Mouse (Mus musculus): Measurements from ENCODE around the gene Gm40193. TPM values are rescaled to one million over a fixed set of nuclear protein-coding genes. Genes with fewer than 3 reads are reported as not detected.

The Gm40193 gene
- not detected in 2 replicates for polyA plus RNA-seq (2015; fragmentation: Nextera tagmentation; extraction: Ambion mirVana)

GRCm38 (mm10) chr11:70532839-70533238 is at the start of gene Gm40193:
Gene Gm40193, minus strand, starts transcription at chr11:70532939.
- H3K9me3 ChIP-seq (ENCODE audit: low read length): no peaks in the 10 kb centered on the region
- H3K4me2 ChIP-seq (replicated peaks; ENCODE audit: low read depth, low read length): no peak within 1 kb of the TSS
- ATAC-seq (ENCODE audit: low FRiP score, low TSS enrichment): no peak

GRCm38 (mm10) chr11:70582196-70582595 is 49.5 kb upstream of the Gm40193 start:
- H3K9ac ChIP-seq (replicated peaks; ENCODE audit: low read length): no peak overlapping the region
- peaks cover 62% of the 10 kb centered on the region for H3K4me1 ChIP-seq (ENCODE audit: insufficient read depth, low read length)
- no peaks in the 10 kb centered on the region for H3K9me3 ChIP-seq (ENCODE audit: low read length)
- no peaks in the 10 kb centered on the region for H3K36me3 ChIP-seq (ENCODE audit: insufficient read depth, low read length)
- H3K27ac ChIP-seq (ENCODE audit: low read length): no peak overlapping the region
- 53% methylated on average over 3 of the region's 3 CpGs for WGBS
- no peak overlapping the region for H3K4me3 ChIP-seq (ENCODE audit: low read length)
- no peak for ATAC-seq (ENCODE audit: low FRiP score, low TSS enrichment)
- no peaks in the 10 kb centered on the region for H3K27me3 ChIP-seq (ENCODE audit: insufficient read depth, low read length)
- H3K4me2 ChIP-seq (replicated peaks; ENCODE audit: low read depth, low read length): no peak overlapping the region

More at GRCm38 (mm10) chr11:70532839-70533238, at the start of gene Gm40193:
- no peaks in the 10 kb centered on the region for H3K27me3 ChIP-seq (ENCODE audit: insufficient read depth, low read length)
- H3K27ac ChIP-seq (ENCODE audit: low read length): no peak within 1 kb of the TSS
- H3K4me1 ChIP-seq (ENCODE audit: insufficient read depth, low read length): no peaks in the 10 kb centered on the region
- no peak within 1 kb of the TSS for H3K9ac ChIP-seq (replicated peaks; ENCODE audit: low read length)
- no peak within 1 kb of the TSS for H3K4me3 ChIP-seq (ENCODE audit: low read length)
- peaks cover 16% of the 10 kb centered on the region; the same call in 1 of the 2 replicates for H3K36me3 ChIP-seq (ENCODE audit: insufficient read depth, low read length)
- 82% methylated on average over 6 of the region's 6 CpGs for WGBS

- Histone ChIP-seq H3K4me1 (ENCODE audit: insufficient read depth, low read length) (peaks cover 60% of the 10 kb centered on the region), H3K4me3 (ENCODE audit: low read length) (no peak overlapping the region), H3K36me3 (ENCODE audit: insufficient read depth, low read length) (no peaks in the 10 kb centered on the region), H3K9ac (replicated peaks; ENCODE audit: low read length) (no peak overlapping the region), H3K9me3 (ENCODE audit: low read length) (no peaks in the 10 kb centered on the region), H3K27me3 (ENCODE audit: insufficient read depth, low read length) (no peaks in the 10 kb centered on the region), H3K4me2 (replicated peaks; ENCODE audit: low read depth, low read length) (no peak overlapping the region), H3K27ac (ENCODE audit: low read length) (peak overlapping the region; percentile 21; the same call in 1 of the 2 replicates)
- 78% methylated on average over 3 of the region's 3 CpGs for WGBS
- no peak for ATAC-seq (ENCODE audit: low FRiP score, low TSS enrichment)
Measured at GRCm38 (mm10) chr11:70580921-70581320, 48.2 kb upstream of the Gm40193 start.

GRCm38 (mm10) chr11:70580358-70580720 is 47.6 kb upstream of the Gm40193 start:
- no peak overlapping the region for H3K4me3 ChIP-seq (ENCODE audit: low read length)
- no peak overlapping the region for H3K27ac ChIP-seq (ENCODE audit: low read length)
- H3K4me1 ChIP-seq (ENCODE audit: insufficient read depth, low read length): peaks cover 54% of the 10 kb centered on the region
- H3K4me2 ChIP-seq (replicated peaks; ENCODE audit: low read depth, low read length): no peak overlapping the region
- 44% methylated on average over 5 of the region's 5 CpGs for WGBS
- H3K9me3 ChIP-seq (ENCODE audit: low read length): no peaks in the 10 kb centered on the region
- ATAC-seq (ENCODE audit: low FRiP score, low TSS enrichment): no peak
- no peaks in the 10 kb centered on the region for H3K36me3 ChIP-seq (ENCODE audit: insufficient read depth, low read length)
- no peak overlapping the region for H3K9ac ChIP-seq (replicated peaks; ENCODE audit: low read length)
- no peaks in the 10 kb centered on the region for H3K27me3 ChIP-seq (ENCODE audit: insufficient read depth, low read length)

- Histone ChIP-seq H3K9ac (replicated peaks; ENCODE audit: low read length) (no peak overlapping the region), H3K9me3 (ENCODE audit: low read length) (no peaks in the 10 kb centered on the region), H3K36me3 (ENCODE audit: insufficient read depth, low read length) (no peaks in the 10 kb centered on the region), H3K4me1 (ENCODE audit: insufficient read depth, low read length) (peaks cover 52% of the 10 kb centered on the region), H3K27me3 (ENCODE audit: insufficient read depth, low read length) (no peaks in the 10 kb centered on the region), H3K4me3 (ENCODE audit: low read length) (no peak overlapping the region), H3K27ac (ENCODE audit: low read length) (no peak overlapping the region), H3K4me2 (replicated peaks; ENCODE audit: low read depth, low read length) (no peak overlapping the region)
- 73% methylated on average over 9 of the region's 9 CpGs for WGBS
- peak; percentile 18; the same call in 1 of the 2 replicates for ATAC-seq (ENCODE audit: low FRiP score, low TSS enrichment)
Measured at GRCm38 (mm10) chr11:70579710-70580357, 47.1 kb upstream of the Gm40193 start.

GRCm38 (mm10) chr11:70578962-70579361 is 46.2 kb upstream of the Gm40193 start:
- Histone ChIP-seq H3K27me3 (ENCODE audit: insufficient read depth, low read length) (no peaks in the 10 kb centered on the region), H3K4me1 (ENCODE audit: insufficient read depth, low read length) (peaks cover 48% of the 10 kb centered on the region), H3K27ac (ENCODE audit: low read length) (no peak overlapping the region), H3K4me3 (ENCODE audit: low read length) (no peak overlapping the region), H3K9me3 (ENCODE audit: low read length) (no peaks in the 10 kb centered on the region), H3K36me3 (ENCODE audit: insufficient read depth, low read length) (no peaks in the 10 kb centered on the region), H3K9ac (replicated peaks; ENCODE audit: low read length) (no peak overlapping the region), H3K4me2 (replicated peaks; ENCODE audit: low read depth, low read length) (no peak overlapping the region)
- WGBS: 88% methylated on average over 6 of the region's 6 CpGs
- ATAC-seq (ENCODE audit: low FRiP score, low TSS enrichment): no peak

GRCm38 (mm10) chr11:70577201-70577600 is 44.5 kb upstream of the Gm40193 start:
- Histone ChIP-seq H3K27me3 (ENCODE audit: insufficient read depth, low read length) (no peaks in the 10 kb centered on the region), H3K4me2 (replicated peaks; ENCODE audit: low read depth, low read length) (no peak overlapping the region), H3K9ac (replicated peaks; ENCODE audit: low read length) (no peak overlapping the region), H3K36me3 (ENCODE audit: insufficient read depth, low read length) (no peaks in the 10 kb centered on the region), H3K4me3 (ENCODE audit: low read length) (no peak overlapping the region), H3K9me3 (ENCODE audit: low read length) (no peaks in the 10 kb centered on the region), H3K4me1 (ENCODE audit: insufficient read depth, low read length) (peaks cover 48% of the 10 kb centered on the region), H3K27ac (ENCODE audit: low read length) (no peak overlapping the region)
- 59% methylated on average over 3 of the region's 3 CpGs for WGBS
- no peak for ATAC-seq (ENCODE audit: low FRiP score, low TSS enrichment)

- 72% methylated on average over 6 of the region's 6 CpGs for WGBS
- no peak for ATAC-seq (ENCODE audit: low FRiP score, low TSS enrichment)
- H3K27ac ChIP-seq (ENCODE audit: low read length): peak overlapping the region; percentile 16; the same call in 1 of the 2 replicates
Measured at GRCm38 (mm10) chr11:70573872-70574271, 41.1 kb upstream of the Gm40193 start.

GRCm38 (mm10) chr11:70572348-70572902 is 39.7 kb upstream of the Gm40193 start:
- 23% methylated on average over 5 of the region's 5 CpGs for WGBS

More at GRCm38 (mm10) chr11:70573872-70574271, 41.1 kb upstream of the Gm40193 start:
- H3K4me1 ChIP-seq (ENCODE audit: insufficient read depth, low read length): peaks cover 50% of the 10 kb centered on the region
- H3K4me3 ChIP-seq (ENCODE audit: low read length): no peak overlapping the region
- H3K36me3 ChIP-seq (ENCODE audit: insufficient read depth, low read length): no peaks in the 10 kb centered on the region
- H3K9me3 ChIP-seq (ENCODE audit: low read length): no peaks in the 10 kb centered on the region
- no peak overlapping the region for H3K4me2 ChIP-seq (replicated peaks; ENCODE audit: low read depth, low read length)
- H3K27me3 ChIP-seq (ENCODE audit: insufficient read depth, low read length): no peaks in the 10 kb centered on the region
- 0 out of 2 replicates have a peak overlapping the region, but pooled peaks have one; percentile 12 for H3K9ac ChIP-seq (replicated peaks; ENCODE audit: low read length)

GRCm38 (mm10) chr11:70571641-70572040 is 38.9 kb upstream of the Gm40193 start:
- no peak overlapping the region for H3K4me2 ChIP-seq (replicated peaks; ENCODE audit: low read depth, low read length)
- H3K27me3 ChIP-seq (ENCODE audit: insufficient read depth, low read length): no peaks in the 10 kb centered on the region
- ATAC-seq (ENCODE audit: low FRiP score, low TSS enrichment): no peak
- no peak overlapping the region for H3K4me3 ChIP-seq (ENCODE audit: low read length)
- 79% methylated on average over 1 of the region's 1 CpGs for WGBS
- H3K9me3 ChIP-seq (ENCODE audit: low read length): no peaks in the 10 kb centered on the region
- peaks cover 41% of the 10 kb centered on the region for H3K4me1 ChIP-seq (ENCODE audit: insufficient read depth, low read length)
- no peak overlapping the region for H3K27ac ChIP-seq (ENCODE audit: low read length)
- H3K36me3 ChIP-seq (ENCODE audit: insufficient read depth, low read length): no peaks in the 10 kb centered on the region
- no peak overlapping the region for H3K9ac ChIP-seq (replicated peaks; ENCODE audit: low read length)

More at GRCm38 (mm10) chr11:70572348-70572902, 39.7 kb upstream of the Gm40193 start:
- Histone ChIP-seq H3K4me3 (ENCODE audit: low read length) (no peak overlapping the region), H3K9ac (replicated peaks; ENCODE audit: low read length) (no peak overlapping the region), H3K9me3 (ENCODE audit: low read length) (no peaks in the 10 kb centered on the region), H3K4me2 (replicated peaks; ENCODE audit: low read depth, low read length) (no peak overlapping the region), H3K36me3 (ENCODE audit: insufficient read depth, low read length) (no peaks in the 10 kb centered on the region), H3K4me1 (ENCODE audit: insufficient read depth, low read length) (peaks cover 43% of the 10 kb centered on the region), H3K27ac (ENCODE audit: low read length) (peak overlapping the region; percentile 37), H3K27me3 (ENCODE audit: insufficient read depth, low read length) (no peaks in the 10 kb centered on the region)
- no peak for ATAC-seq (ENCODE audit: low FRiP score, low TSS enrichment)

Measured in kidney, embryonic 16.5 days (tissue).